Mouse (Mus musculus) heart, postnatal 0 days (tissue): ENCODE measurements around the gene Gm42791.

Experiments used
- CTCF ChIP-seq: IDR thresholded peaks from 2 replicates; pipeline ENCODE4 v1.5.1; 2016; ENCODE audit warnings: antibody characterized with exemption, control low read depth, low read depth
- EP300 ChIP-seq: IDR thresholded peaks from 2 replicates; pipeline ENCODE4 v1.6.1; 2016; ENCODE audit warnings: antibody characterized with exemption, low read depth

GRCm38 (mm10) chr5:149036920-149037319 is 42.0 kb upstream of the Gm42791 start:
- TF ChIP-seq CTCF (no peak), EP300 (no peak)
